Mouse (Mus musculus): ENCODE measurements around the gene Erc2.

- TF ChIP-seq CTCF (IDR thresholded peaks at IDR 0.05; ENCODE audit: low read depth): no peak
- TF ChIP-seq EP300 (IDR thresholded peaks at IDR 0.05; ENCODE audit: low read depth): no peak
Observed at GRCm38 (mm10) chr14:27847291-27847690, 225.1 kb downstream of the Erc2 start.

All from liver, postnatal 0 days (tissue).